Mouse (Mus musculus) G1E (cell line): ENCODE measurements around the gene Sfn. TPM values are rescaled to one million over a fixed set of nuclear protein-coding genes. Genes with fewer than 3 reads are reported as not detected.
"Not testable (repeated sequence)": the region's sequence is repeated elsewhere in the genome, so short reads cannot be mapped to it uniquely, and the experiment has no call there.

Experiments
- ATAC-seq: 2 replicates; pipeline ENCODE4 v1.8.0; 2016; ENCODE audit warnings: mild to moderate bottlenecking; ENCODE audit not compliant: insufficient number of reproducible peaks, poor library complexity, low FRiP score, severe bottlenecking; ENCODE audit errors: extremely low read depth
- DNase-seq: peaks from one replicate; pipeline ENCODE4 v3.0.0; 2012; ENCODE audit warnings: low spot score
- H3K27me3 ChIP-seq: 2 replicates; pipeline ENCODE4 v1.6.1; 2012; ENCODE audit warnings: mild to moderate bottlenecking, low read length, inconsistent platforms; ENCODE audit not compliant: insufficient read depth
- H3K36me3 ChIP-seq: replicated peaks from 2 replicates; pipeline ENCODE3; 2012; ENCODE audit warnings: mild to moderate bottlenecking, inconsistent platforms
- H3K4me1 ChIP-seq: 2 replicates; pipeline ENCODE4 v1.6.1; 2012; ENCODE audit warnings: low read depth, low read length, inconsistent platforms, mixed read lengths; ENCODE audit not compliant: insufficient read depth
- H3K4me3 ChIP-seq: 2 replicates; pipeline ENCODE4 v1.5.1; 2012; ENCODE audit warnings: low read depth, mild to moderate bottlenecking, inconsistent platforms, low read length, moderate library complexity, mixed read lengths
- H3K9me3 ChIP-seq: replicated peaks from 2 replicates; pipeline ENCODE4 v1.6.1; 2012; ENCODE audit warnings: inconsistent platforms
- CTCF ChIP-seq: IDR thresholded peaks from 2 replicates; pipeline ENCODE4 v1.5.1; 2012; ENCODE audit warnings: low read depth, low read length, inconsistent platforms, mixed read lengths
- GATA1 ChIP-seq: IDR thresholded peaks from 2 replicates; pipeline ENCODE4 v1.6.1; 2012; ENCODE audit warnings: borderline replicate concordance, low read length, inconsistent platforms, mixed read lengths
- GATA2 ChIP-seq: IDR thresholded peaks from 2 replicates; pipeline ENCODE4 v1.6.1; 2012; ENCODE audit warnings: low read depth, low read length, inconsistent platforms, borderline replicate concordance
- POLR2AphosphoS5 ChIP-seq: IDR thresholded peaks from 2 replicates; pipeline ENCODE4 v1.6.1; 2012; ENCODE audit warnings: low read depth, low read length, inconsistent platforms; ENCODE audit not compliant: insufficient replicate concordance
- TAL1 ChIP-seq: conservative IDR thresholded peaks from 2 replicates; pipeline ENCODE4 v1.6.1; 2012; ENCODE audit warnings: low read depth, low read length, inconsistent platforms, mixed read lengths
- polyA plus RNA-seq: library from polyadenylated mRNA; stranded (reverse); fragments of >175 nt; gene quantifications from 2 replicates; pipeline ENCODE4 v1.2.3, GENCODE M21; 2012
- total RNA-seq, 2 experiments: library from RNA; stranded (forward) in 1 of 2; stranded (reverse) in 1 of 2; fragments of 200-1000 nt in 1 of 2; fragments of >200 nt in 1 of 2; fragmentation: Nextera tagmentation in 1 of 2; gene quantifications; 2 replicates each; pipeline ENCODE4 v1.2.3; 2014 to 2017

Gene Sfn
- 1.4 and 3.4 TPM in 2 replicates for total RNA-seq (2014; fragmentation: Nextera tagmentation)
- total RNA-seq (2017): 0.41 and 0.66 TPM in 2 replicates
- polyA plus RNA-seq: 1.3 and 2.4 TPM in 2 replicates

DNA sequence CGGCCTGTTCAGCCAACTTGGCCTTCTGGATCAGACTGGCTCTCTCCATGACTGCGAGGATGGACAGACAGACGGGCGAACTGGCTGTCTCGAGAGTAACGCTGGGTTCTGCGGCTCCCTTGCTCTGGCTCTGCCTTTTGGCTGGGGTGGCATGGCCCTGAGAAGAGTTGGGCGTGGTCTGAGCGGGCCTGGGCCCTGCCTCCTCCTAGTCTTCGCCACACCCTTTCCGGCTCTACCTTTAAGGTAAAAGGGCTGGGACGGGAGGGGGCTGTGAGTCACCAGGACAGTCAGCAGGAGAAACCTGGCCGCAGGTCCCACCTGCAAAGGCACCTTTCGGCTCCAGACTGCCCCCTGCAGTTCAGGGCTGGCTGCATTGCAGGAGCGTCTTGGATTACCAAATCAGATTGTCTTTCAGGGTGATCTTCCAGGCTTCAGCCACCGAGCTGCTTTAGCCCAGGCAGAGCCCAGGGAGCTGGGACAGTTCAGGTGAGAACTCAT, at the start of gene Sfn:
Gene Sfn, minus strand, starts transcription at position 448 of the 498 bp plus-strand sequence.
- DNase-seq: no peak
- TF ChIP-seq POLR2AphosphoS5 (no peak), GATA1 (no peak), TAL1 (no peak), GATA2 (no peak), CTCF (no peak)
- Histone ChIP-seq H3K9me3 (no peaks in the 10 kb centered on the region), H3K27me3 (peaks cover 31% of the 10 kb centered on the region), H3K36me3 (peaks cover 24% of the 10 kb centered on the region), H3K4me1 (peaks cover 19% of the 10 kb centered on the region), H3K4me3 (no peak within 1 kb of the TSS)
- ATAC-seq: no peak

- no peaks in the 10 kb centered on the region for H3K9me3 ChIP-seq
- TF ChIP-seq CTCF (no peak), POLR2AphosphoS5 (no peak), GATA2 (no peak), GATA1 (no peak), TAL1 (no peak)
- no peaks in the 10 kb centered on the region for H3K36me3 ChIP-seq
- no peak for DNase-seq
- peaks cover 21% of the 10 kb centered on the region for H3K4me1 ChIP-seq
- ATAC-seq: no peak
- no peaks in the 10 kb centered on the region for H3K27me3 ChIP-seq
- H3K4me3 ChIP-seq: no peak overlapping the region
These were observed 49.5 kb upstream of the Sfn start for GRCm38 (mm10) chr4:133651445-133651844.

DNA sequence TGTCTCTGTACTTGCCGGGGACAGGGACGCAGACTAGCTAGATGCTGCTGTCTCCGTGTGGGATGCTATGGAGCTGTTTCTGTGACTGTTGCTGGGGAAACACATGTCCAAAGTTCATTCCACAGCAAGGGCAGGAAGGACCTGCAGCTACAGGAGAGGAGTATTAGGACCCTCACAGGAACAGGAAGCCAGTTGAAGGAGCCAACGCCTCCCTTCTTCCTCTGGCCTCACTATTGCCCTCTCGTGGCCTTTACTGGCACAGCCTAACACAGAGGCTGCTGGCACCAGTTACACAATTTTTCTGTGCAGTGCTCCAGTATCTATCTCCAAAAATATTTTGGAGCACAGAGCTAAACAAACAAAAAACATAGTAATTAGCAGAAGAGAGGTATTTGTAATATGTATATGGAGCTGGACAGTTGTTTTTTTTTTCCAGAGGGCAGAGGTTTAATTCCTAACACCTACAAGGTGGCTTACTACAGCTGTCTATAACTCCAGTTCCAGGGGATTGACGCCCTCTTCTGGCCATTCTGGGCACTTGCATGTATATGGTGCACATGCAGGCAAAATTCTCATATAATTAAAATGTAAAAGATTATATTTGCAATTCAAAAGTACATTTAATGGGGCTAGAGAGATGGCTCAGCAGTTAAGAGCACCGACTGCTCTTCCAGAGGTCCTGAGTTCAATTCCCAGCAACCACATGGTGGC, 48.2 kb upstream of the Sfn start, which contains the start of gene Zdhhc18:
Gene Zdhhc18, minus strand, starts transcription at position 166 of the 711 bp plus-strand sequence.
- Histone ChIP-seq H3K36me3 (no peaks in the 10 kb centered on the region), H3K9me3 (peaks cover 5% of the 10 kb centered on the region), H3K4me3 (peak within 1 kb of the TSS; percentile 37; the same call in 1 of the 2 replicates), H3K4me1 (peaks cover 16% of the 10 kb centered on the region), H3K27me3 (peaks cover 3% of the 10 kb centered on the region; the same call in 1 of the 2 replicates)
- DNase-seq (no peak), ATAC-seq (peak; percentile 60)
- TF ChIP-seq CTCF (peak; percentile 56), GATA1 (no peak)

DNA sequence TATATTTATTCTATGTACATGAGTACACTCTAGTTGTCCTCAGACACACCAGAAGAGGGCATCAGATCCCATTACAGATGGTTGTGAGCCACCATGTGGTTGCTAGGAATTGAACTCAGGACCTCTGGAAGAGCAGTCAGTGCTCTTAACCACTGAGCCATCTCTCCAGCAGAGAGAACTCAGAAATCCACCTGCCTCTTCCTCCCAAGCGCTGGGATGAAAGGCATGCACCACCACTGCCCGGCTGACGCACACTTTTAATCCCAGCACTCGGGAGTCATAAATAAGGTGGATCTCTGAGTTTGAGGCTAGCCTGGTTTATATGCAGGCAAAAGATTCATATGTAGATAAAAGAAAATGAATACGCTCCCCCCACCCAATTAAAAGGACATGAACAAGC, 47.5 kb upstream of the Sfn start:
- DNase-seq, H3K36me3 ChIP-seq, H3K4me3 ChIP-seq, ATAC-seq, H3K9me3 ChIP-seq, H3K27me3 ChIP-seq: not testable (repeated sequence)
- peaks cover 16% of the 10 kb centered on the region for H3K4me1 ChIP-seq

- TF ChIP-seq GATA1 (no peak), GATA2 (no peak), CTCF (no peak)
- no peak for DNase-seq
- Histone ChIP-seq H3K27me3 (peaks cover 3% of the 10 kb centered on the region; the same call in 1 of the 2 replicates), H3K9me3 (peaks cover 10% of the 10 kb centered on the region), H3K4me1 (peaks cover 4% of the 10 kb centered on the region), H3K36me3 (no peaks in the 10 kb centered on the region), H3K4me3 (no peak overlapping the region)
- no peak for ATAC-seq
These were observed 43.7 kb upstream of the Sfn start for GRCm38 (mm10) chr4:133645680-133646079.

DNA sequence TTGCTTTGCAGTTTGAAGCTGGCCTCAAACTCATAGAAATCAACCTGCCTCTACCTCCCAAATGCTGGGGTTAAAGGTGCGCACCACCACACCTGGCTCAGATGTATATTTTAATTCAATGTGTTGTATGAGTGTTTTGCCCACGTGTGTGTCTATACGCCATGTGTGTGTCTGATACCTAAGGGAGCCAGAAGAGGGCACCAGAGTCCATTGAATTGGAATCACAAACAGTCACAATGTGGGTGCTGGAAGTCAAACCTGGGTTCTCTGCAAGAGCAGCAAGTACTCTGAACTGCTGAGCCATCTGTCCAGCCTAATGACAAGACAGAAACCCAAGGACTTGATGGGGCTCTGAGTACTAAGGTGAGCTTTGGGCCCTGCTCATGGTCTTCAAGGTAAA, 43.2 kb upstream of the Sfn start:
- peaks cover 3% of the 10 kb centered on the region; the same call in 1 of the 2 replicates for H3K27me3 ChIP-seq
- TF ChIP-seq GATA2 (no peak), POLR2AphosphoS5 (no peak)
- peaks cover 4% of the 10 kb centered on the region for H3K4me1 ChIP-seq
- ATAC-seq (no peak), DNase-seq (no peak)
- no peaks in the 10 kb centered on the region for H3K36me3 ChIP-seq
- H3K9me3 ChIP-seq: peaks cover 10% of the 10 kb centered on the region
- no peak overlapping the region for H3K4me3 ChIP-seq

DNA sequence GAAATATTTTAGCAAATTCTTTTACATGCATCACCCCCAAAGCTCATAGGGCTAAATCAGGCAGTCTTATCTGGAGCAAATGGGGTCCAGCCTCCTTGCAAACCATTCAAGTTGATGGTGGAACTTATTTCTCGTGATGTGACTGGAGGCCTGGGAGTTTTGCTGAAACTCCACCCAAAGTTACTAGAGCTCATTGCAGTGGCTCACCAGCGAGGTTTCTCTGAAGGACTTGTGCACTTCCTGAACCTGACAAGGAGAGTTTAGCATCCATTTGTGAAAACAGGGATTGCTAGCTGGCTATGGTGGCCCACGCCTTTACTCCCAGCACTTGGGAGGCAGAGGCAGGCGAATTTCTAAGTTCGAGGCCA, 32.1 kb upstream of the Sfn start:
- TF ChIP-seq GATA2 (no peak), TAL1 (no peak), CTCF (no peak), POLR2AphosphoS5 (no peak), GATA1 (no peak)
- no peak for ATAC-seq
- peaks cover 22% of the 10 kb centered on the region for H3K4me1 ChIP-seq
- H3K9me3 ChIP-seq: no peaks in the 10 kb centered on the region
- H3K36me3 ChIP-seq: peaks cover 13% of the 10 kb centered on the region
- H3K4me3 ChIP-seq: no peak overlapping the region
- DNase-seq: no peak
- H3K27me3 ChIP-seq: peaks cover 18% of the 10 kb centered on the region
